Mouse (Mus musculus): Measurements from ENCODE around the gene Triobp.

Gene Triobp

GRCm38 (mm10) chr15:78962885-78963284 is 15.4 kb downstream of the Triobp start:
- peak; percentile 60 to 73 for DNase-seq (ENCODE audit: low spot score in 2 of 2)

- no peak for DNase-seq (ENCODE audit: low spot score in 2 of 2)
Measured at GRCm38 (mm10) chr15:78971626-78972025, 24.1 kb downstream of the Triobp start.

GRCm38 (mm10) chr15:78973950-78974349 is 26.4 kb downstream of the Triobp start:
- no peak for DNase-seq (ENCODE audit: low spot score in 2 of 2)

GRCm38 (mm10) chr15:78977676-78978159 is 30.2 kb downstream of the Triobp start:
- no peak for DNase-seq (ENCODE audit: low spot score in 2 of 2)

- peak; percentile 78 to 89 for DNase-seq (ENCODE audit: low spot score in 2 of 2)
Measured at GRCm38 (mm10) chr15:78978875-78979274, 31.4 kb downstream of the Triobp start.

- DNase-seq (ENCODE audit: low spot score in 2 of 2): no peak
Measured at GRCm38 (mm10) chr15:78980084-78980483, 32.6 kb downstream of the Triobp start.

- DNase-seq (ENCODE audit: low spot score in 2 of 2): peak; percentile 88 to 92
Measured at GRCm38 (mm10) chr15:78982658-78983435, 35.3 kb downstream of the Triobp start.

GRCm38 (mm10) chr15:78983436-78984285 is 36.1 kb downstream of the Triobp start:
- peak; percentile 67 to 70 for DNase-seq (ENCODE audit: low spot score in 2 of 2)

- DNase-seq (ENCODE audit: low spot score in 2 of 2): no peak
Measured at GRCm38 (mm10) chr15:78984286-78984778, 36.8 kb downstream of the Triobp start.

- DNase-seq (ENCODE audit: low spot score in 2 of 2): no peak
Measured at GRCm38 (mm10) chr15:78986536-78987220, 39.2 kb downstream of the Triobp start.

- peak; percentile 73 for DNase-seq (ENCODE audit: low spot score in 2 of 2)
Measured at GRCm38 (mm10) chr15:78988499-78988971, 41.0 kb downstream of the Triobp start.

- DNase-seq (ENCODE audit: low spot score in 2 of 2): no peak
Measured at GRCm38 (mm10) chr15:78989152-78990092, 41.9 kb downstream of the Triobp start.

GRCm38 (mm10) chr15:78990093-78990463 is 42.6 kb downstream of the Triobp start:
- DNase-seq (ENCODE audit: low spot score in 2 of 2): no peak

GRCm38 (mm10) chr15:78990970-78991525 is 43.5 kb downstream of the Triobp start:
- no peak for DNase-seq (ENCODE audit: low spot score in 2 of 2)

GRCm38 (mm10) chr15:78992235-78992634 is 44.7 kb downstream of the Triobp start:
- DNase-seq (ENCODE audit: low spot score in 2 of 2): no peak

- DNase-seq (ENCODE audit: low spot score in 2 of 2): no peak
Measured at GRCm38 (mm10) chr15:78992925-78993324, 45.4 kb downstream of the Triobp start.

GRCm38 (mm10) chr15:78995916-78996315 is 48.4 kb downstream of the Triobp start:
- DNase-seq (ENCODE audit: low spot score in 2 of 2): no peak

GRCm38 (mm10) chr15:78996663-78997062 is 49.1 kb downstream of the Triobp start:
- DNase-seq (ENCODE audit: low spot score in 2 of 2): no peak

- no peak for DNase-seq (ENCODE audit: low spot score in 2 of 2)
Measured at GRCm38 (mm10) chr15:78998348-78998747, 50.8 kb downstream of the Triobp start.

GRCm38 (mm10) chr15:78999586-78999985 is 52.1 kb downstream of the Triobp start:
- DNase-seq (ENCODE audit: low spot score in 2 of 2): no peak

Measured in urinary bladder, postnatal 4 days (tissue).